Mouse (Mus musculus): Measurements from ENCODE around the gene Ugt1a6a. TPM values are rescaled to one million over a fixed set of nuclear protein-coding genes. Genes with fewer than 3 reads are reported as not detected.

Gene Ugt1a6a
- polyA plus RNA-seq, 1 experiment from 2014 or later: 2.8 TPM

DNA sequence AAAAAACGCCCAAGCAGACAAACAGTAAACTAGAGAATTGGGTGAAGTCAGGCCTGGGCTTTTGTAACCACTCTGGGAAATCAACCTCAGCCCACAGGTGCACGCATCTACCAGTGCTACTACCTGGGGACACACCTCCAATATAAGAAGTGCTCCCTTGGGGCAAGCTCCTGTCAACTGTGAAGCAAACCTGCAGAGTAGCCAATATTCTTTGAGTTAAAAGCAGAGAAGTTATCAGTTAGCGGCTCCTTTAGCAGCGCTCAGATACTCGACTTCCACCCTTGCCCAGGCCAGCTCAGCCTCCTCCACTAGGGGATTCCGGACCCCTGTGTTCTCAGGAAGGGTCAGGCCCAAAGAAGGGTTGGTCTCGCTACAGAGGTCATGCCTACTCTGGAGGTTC lies 127.1 kb downstream of the Ugt1a6a start:
- Histone ChIP-seq H3K4me3 (replicated peaks; ENCODE audit: low read length) (no peak overlapping the region), H3K27ac (ENCODE audit: low read length) (no peak overlapping the region), H3K9me3 (ENCODE audit: control insufficient read depth, low read length) (0 out of 2 replicates have a peak, but pooled peaks cover 3% of the 10 kb centered on the region), H3K4me1 (replicated peaks; ENCODE audit: control insufficient read depth, insufficient read depth, low read length) (no peaks in the 10 kb centered on the region), H3K4me2 (ENCODE audit: low read length) (no peak overlapping the region), H3K36me3 (ENCODE audit: control insufficient read depth, insufficient read depth) (peaks cover 63% of the 10 kb centered on the region), H3K27me3 (replicated peaks; ENCODE audit: control insufficient read depth, insufficient read depth, low read length) (no peaks in the 10 kb centered on the region), H3K9ac (replicated peaks; ENCODE audit: low read depth, low read length) (no peak overlapping the region)
- WGBS: 89% methylated on average over 7 of the region's 7 CpGs
- no peak for ATAC-seq

DNA sequence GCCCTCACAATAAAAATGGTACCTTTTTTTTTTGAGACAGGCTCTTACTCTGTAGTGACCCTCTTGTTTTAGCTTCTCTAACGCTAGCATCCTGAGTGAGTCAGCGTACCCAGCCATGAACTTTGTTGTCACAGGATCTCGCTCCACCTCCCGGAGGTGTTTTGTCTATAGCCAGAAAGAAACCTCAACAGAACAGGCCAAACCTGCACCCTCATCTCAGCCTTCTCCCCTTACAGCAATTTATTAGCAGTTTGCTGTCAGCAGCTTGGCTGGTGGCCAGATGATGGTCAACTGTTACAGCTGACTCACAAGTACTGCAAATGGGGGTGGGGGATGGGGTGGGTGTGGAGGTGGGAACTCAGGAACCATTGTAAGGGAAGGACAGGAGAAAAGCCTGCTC lies 127.6 kb downstream of the Ugt1a6a start:
- H3K9ac ChIP-seq (replicated peaks; ENCODE audit: low read depth, low read length): no peak overlapping the region
- 82% methylated on average over 4 of the region's 4 CpGs for WGBS
- H3K27me3 ChIP-seq (replicated peaks; ENCODE audit: control insufficient read depth, insufficient read depth, low read length): no peaks in the 10 kb centered on the region
- no peak overlapping the region for H3K4me2 ChIP-seq (ENCODE audit: low read length)
- H3K27ac ChIP-seq (ENCODE audit: low read length): no peak overlapping the region
- H3K9me3 ChIP-seq (ENCODE audit: control insufficient read depth, low read length): no peaks in the 10 kb centered on the region
- no peak for ATAC-seq
- peaks cover 69% of the 10 kb centered on the region for H3K36me3 ChIP-seq (ENCODE audit: control insufficient read depth, insufficient read depth)
- no peaks in the 10 kb centered on the region for H3K4me1 ChIP-seq (replicated peaks; ENCODE audit: control insufficient read depth, insufficient read depth, low read length)
- no peak overlapping the region for H3K4me3 ChIP-seq (replicated peaks; ENCODE audit: low read length)

DNA sequence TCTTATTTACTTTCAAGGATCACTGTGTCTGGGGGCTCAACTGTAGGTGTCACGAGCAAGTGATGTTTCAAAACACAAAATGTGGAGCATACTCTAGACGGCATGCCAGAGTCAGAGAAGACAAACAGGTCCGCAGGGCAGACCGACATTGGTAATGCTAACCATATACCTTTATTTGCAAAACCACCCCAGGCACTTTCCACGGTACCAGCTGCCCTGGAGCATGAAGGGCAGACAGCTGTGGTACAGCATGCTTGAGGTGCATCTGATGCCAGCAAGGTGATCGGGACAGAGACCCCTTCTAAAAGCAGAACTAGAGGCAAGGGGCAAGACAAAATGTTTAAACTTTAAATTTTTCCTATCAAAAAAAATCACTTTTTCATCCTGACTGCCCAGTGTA lies 128.4 kb downstream of the Ugt1a6a start:
- 78% methylated on average over 6 of the region's 6 CpGs for WGBS
- H3K27me3 ChIP-seq (replicated peaks; ENCODE audit: control insufficient read depth, insufficient read depth, low read length): no peaks in the 10 kb centered on the region

DNA sequence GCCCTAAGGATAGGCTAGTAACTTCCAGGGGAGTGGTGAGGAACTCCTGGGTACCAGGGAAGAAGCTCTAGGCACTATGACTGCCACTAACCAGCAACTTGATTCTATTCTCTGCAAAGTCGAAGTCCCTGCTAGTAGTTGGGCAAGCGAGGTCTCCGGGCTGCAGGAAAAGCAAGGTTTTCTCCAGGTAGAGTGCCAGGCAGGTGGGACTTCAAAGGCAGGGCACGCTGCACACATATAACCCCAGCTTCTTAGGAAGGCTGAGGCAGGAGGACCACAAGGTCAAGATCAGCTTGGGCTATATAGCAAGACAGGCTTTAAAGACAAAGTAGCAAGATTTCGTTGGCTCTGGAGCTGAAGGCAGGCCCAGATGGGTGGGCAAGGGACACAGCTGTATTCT lies 129.2 kb downstream of the Ugt1a6a start:
- Histone ChIP-seq H3K9ac (replicated peaks; ENCODE audit: low read depth, low read length) (no peak overlapping the region), H3K4me1 (replicated peaks; ENCODE audit: control insufficient read depth, insufficient read depth, low read length) (no peaks in the 10 kb centered on the region), H3K4me3 (replicated peaks; ENCODE audit: low read length) (no peak overlapping the region), H3K27me3 (replicated peaks; ENCODE audit: control insufficient read depth, insufficient read depth, low read length) (no peaks in the 10 kb centered on the region), H3K9me3 (ENCODE audit: control insufficient read depth, low read length) (no peaks in the 10 kb centered on the region), H3K27ac (ENCODE audit: low read length) (no peak overlapping the region), H3K36me3 (ENCODE audit: control insufficient read depth, insufficient read depth) (peaks cover 84% of the 10 kb centered on the region), H3K4me2 (ENCODE audit: low read length) (no peak overlapping the region)
- ATAC-seq: no peak
- 90% methylated on average over 5 of the region's 5 CpGs for WGBS

More for the DNA sequence above, 128.4 kb downstream of the Ugt1a6a start:
- Histone ChIP-seq H3K36me3 (ENCODE audit: control insufficient read depth, insufficient read depth) (peaks cover 76% of the 10 kb centered on the region), H3K27ac (ENCODE audit: low read length) (no peak overlapping the region), H3K9me3 (ENCODE audit: control insufficient read depth, low read length) (no peaks in the 10 kb centered on the region), H3K4me3 (replicated peaks; ENCODE audit: low read length) (no peak overlapping the region), H3K4me1 (replicated peaks; ENCODE audit: control insufficient read depth, insufficient read depth, low read length) (no peaks in the 10 kb centered on the region), H3K4me2 (ENCODE audit: low read length) (no peak overlapping the region), H3K9ac (replicated peaks; ENCODE audit: low read depth, low read length) (no peak overlapping the region)
- no peak for ATAC-seq

DNA sequence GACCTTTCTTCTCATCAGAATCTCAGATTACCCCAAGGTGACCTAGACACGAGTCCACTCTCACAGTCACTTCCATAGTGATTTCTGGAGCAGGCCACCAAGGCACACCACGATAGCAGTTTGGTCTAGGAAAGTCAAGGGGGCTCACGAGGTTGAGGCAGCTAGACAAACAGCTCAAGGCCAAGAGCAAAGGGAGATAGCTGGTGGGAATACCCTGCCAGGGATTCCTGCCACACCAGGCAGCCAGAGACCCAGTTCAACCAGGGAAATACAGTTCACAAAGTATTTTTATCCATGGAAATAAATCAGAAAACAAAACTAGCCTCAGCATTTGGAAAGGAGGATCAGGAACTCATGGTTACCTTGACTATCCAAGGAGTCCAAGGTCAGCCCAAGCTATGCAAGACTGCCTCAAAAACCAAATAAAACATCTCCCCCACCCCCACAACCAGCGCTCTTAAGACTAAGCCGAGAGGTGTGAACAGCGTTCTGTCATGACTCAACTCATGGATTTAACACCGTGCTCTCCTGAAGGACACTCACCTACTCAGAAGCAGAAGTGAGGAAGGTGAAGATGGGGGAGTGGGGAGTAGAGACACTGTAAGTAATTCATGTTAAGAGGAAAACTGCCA lies 129.7 kb downstream of the Ugt1a6a start:
- Histone ChIP-seq H3K9ac (replicated peaks; ENCODE audit: low read depth, low read length) (no peak overlapping the region), H3K4me2 (ENCODE audit: low read length) (no peak overlapping the region), H3K36me3 (ENCODE audit: control insufficient read depth, insufficient read depth) (peaks cover 90% of the 10 kb centered on the region), H3K4me3 (replicated peaks; ENCODE audit: low read length) (no peak overlapping the region), H3K27ac (ENCODE audit: low read length) (no peak overlapping the region), H3K27me3 (replicated peaks; ENCODE audit: control insufficient read depth, insufficient read depth, low read length) (no peaks in the 10 kb centered on the region), H3K4me1 (replicated peaks; ENCODE audit: control insufficient read depth, insufficient read depth, low read length) (no peaks in the 10 kb centered on the region), H3K9me3 (ENCODE audit: control insufficient read depth, low read length) (no peaks in the 10 kb centered on the region)
- WGBS: 90% methylated on average over 7 of the region's 7 CpGs
- no peak for ATAC-seq

DNA sequence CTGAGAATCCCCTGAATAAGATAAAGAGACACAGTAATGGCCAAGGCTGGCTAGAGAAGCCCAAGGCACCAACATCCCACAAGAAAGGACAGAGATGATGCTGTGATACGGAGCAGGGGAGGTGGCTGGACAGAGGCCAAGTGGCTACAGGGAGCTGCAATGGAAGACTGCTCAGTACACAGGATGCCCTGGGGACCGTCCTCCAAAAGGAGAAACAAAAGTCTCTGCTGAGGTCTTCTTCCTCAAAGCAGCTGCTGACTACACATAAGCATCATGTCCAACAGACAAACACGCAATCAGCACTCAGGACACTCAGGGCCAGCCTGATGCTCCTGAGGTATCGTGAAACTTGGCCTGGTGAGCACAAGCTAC lies 130.2 kb downstream of the Ugt1a6a start:
- Histone ChIP-seq H3K4me3 (replicated peaks; ENCODE audit: low read length) (no peak overlapping the region), H3K36me3 (ENCODE audit: control insufficient read depth, insufficient read depth) (peaks cover 95% of the 10 kb centered on the region), H3K9ac (replicated peaks; ENCODE audit: low read depth, low read length) (no peak overlapping the region), H3K4me1 (replicated peaks; ENCODE audit: control insufficient read depth, insufficient read depth, low read length) (no peaks in the 10 kb centered on the region), H3K9me3 (ENCODE audit: control insufficient read depth, low read length) (no peaks in the 10 kb centered on the region), H3K27ac (ENCODE audit: low read length) (no peak overlapping the region), H3K27me3 (replicated peaks; ENCODE audit: control insufficient read depth, insufficient read depth, low read length) (no peaks in the 10 kb centered on the region), H3K4me2 (ENCODE audit: low read length) (no peak overlapping the region)
- ATAC-seq: no peak
- WGBS: 80% methylated on average over 4 of the region's 4 CpGs

DNA sequence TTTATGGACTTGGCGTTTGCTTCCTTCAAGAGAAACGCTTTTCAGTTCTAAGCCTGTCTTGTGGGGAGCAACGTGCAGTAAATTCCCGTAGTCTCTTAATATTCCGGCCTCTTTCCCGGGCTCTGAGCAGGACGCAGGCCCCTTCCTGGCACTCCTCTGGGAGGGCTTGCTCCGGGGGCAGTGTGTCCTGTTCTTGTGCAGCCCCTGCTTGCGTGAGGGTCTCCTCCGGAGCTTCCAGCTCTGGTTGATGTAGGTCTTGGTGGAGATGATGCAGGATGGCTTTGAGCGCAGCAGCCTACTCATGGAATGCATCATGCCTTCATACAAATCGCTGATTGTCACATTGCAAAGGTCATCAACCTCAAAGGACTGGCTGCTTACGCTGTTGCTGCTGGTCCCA lies 131.5 kb downstream of the Ugt1a6a start:
- H3K9me3 ChIP-seq (ENCODE audit: control insufficient read depth, low read length): no peaks in the 10 kb centered on the region
- H3K27me3 ChIP-seq (replicated peaks; ENCODE audit: control insufficient read depth, insufficient read depth, low read length): no peaks in the 10 kb centered on the region
- no peak overlapping the region for H3K4me3 ChIP-seq (replicated peaks; ENCODE audit: low read length)
- ATAC-seq: no peak
- H3K9ac ChIP-seq (replicated peaks; ENCODE audit: low read depth, low read length): no peak overlapping the region
- H3K36me3 ChIP-seq (ENCODE audit: control insufficient read depth, insufficient read depth): peaks cover 90% of the 10 kb centered on the region
- WGBS: 92% methylated on average over 13 of the region's 13 CpGs
- H3K4me1 ChIP-seq (replicated peaks; ENCODE audit: control insufficient read depth, insufficient read depth, low read length): no peaks in the 10 kb centered on the region
- no peak overlapping the region for H3K4me2 ChIP-seq (ENCODE audit: low read length)
- no peak overlapping the region for H3K27ac ChIP-seq (ENCODE audit: low read length)

DNA sequence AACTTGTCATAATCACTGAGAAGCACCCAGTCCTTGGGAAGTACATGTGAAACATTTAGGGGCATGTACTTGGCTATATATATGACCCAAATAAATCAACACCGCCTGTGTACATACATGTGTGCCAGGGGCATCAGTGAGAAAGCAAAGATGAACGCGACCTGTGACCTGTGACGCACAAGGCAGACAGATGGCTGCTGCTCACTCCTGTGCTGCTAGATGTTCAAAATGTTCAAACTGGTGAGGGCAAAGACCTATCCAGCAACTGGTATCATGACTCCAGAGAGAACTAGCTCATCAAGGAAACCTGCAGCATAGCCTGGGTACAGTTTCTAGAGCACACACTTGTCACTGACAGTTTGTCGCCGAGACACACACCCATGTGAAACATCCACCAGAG lies 132.9 kb downstream of the Ugt1a6a start:
- no peak for ATAC-seq
- Histone ChIP-seq H3K36me3 (ENCODE audit: control insufficient read depth, insufficient read depth) (peaks cover 76% of the 10 kb centered on the region), H3K27me3 (replicated peaks; ENCODE audit: control insufficient read depth, insufficient read depth, low read length) (no peaks in the 10 kb centered on the region), H3K9me3 (ENCODE audit: control insufficient read depth, low read length) (no peaks in the 10 kb centered on the region), H3K27ac (ENCODE audit: low read length) (no peak overlapping the region), H3K4me1 (replicated peaks; ENCODE audit: control insufficient read depth, insufficient read depth, low read length) (no peaks in the 10 kb centered on the region), H3K4me3 (replicated peaks; ENCODE audit: low read length) (no peak overlapping the region), H3K4me2 (ENCODE audit: low read length) (no peak overlapping the region), H3K9ac (replicated peaks; ENCODE audit: low read depth, low read length) (no peak overlapping the region)
- 95% methylated on average over 6 of the region's 6 CpGs for WGBS

DNA sequence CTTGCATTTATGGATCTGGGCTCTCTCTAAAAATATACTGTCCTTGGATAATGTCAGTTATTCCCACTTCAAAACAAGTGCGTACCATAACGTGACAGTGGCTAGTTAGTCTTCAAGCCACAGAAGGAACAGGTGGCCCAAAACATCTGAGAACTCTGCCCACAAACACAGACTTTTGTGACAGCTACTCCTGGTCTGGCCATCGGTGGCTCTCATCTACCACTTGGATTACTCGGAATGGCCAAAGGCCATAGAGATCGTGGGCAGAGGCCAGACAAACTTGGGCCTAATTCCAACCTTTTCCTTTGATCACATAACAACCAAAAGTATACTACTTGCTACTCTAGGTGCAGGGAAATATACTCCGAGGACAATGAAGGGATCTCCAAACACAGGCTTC lies 133.5 kb downstream of the Ugt1a6a start:
- Histone ChIP-seq H3K36me3 (ENCODE audit: control insufficient read depth, insufficient read depth) (peaks cover 70% of the 10 kb centered on the region), H3K9me3 (ENCODE audit: control insufficient read depth, low read length) (no peaks in the 10 kb centered on the region), H3K9ac (replicated peaks; ENCODE audit: low read depth, low read length) (no peak overlapping the region), H3K27ac (ENCODE audit: low read length) (no peak overlapping the region), H3K4me1 (replicated peaks; ENCODE audit: control insufficient read depth, insufficient read depth, low read length) (no peaks in the 10 kb centered on the region), H3K4me3 (replicated peaks; ENCODE audit: low read length) (no peak overlapping the region), H3K4me2 (ENCODE audit: low read length) (no peak overlapping the region), H3K27me3 (replicated peaks; ENCODE audit: control insufficient read depth, insufficient read depth, low read length) (no peaks in the 10 kb centered on the region)
- ATAC-seq: no peak
- WGBS: 88% methylated on average over 6 of the region's 6 CpGs

Data from forebrain, embryonic 16.5 days (tissue).